Mouse (Mus musculus): ENCODE data around the gene Unc5cl.
"Not testable (repeated sequence)": the region's sequence is repeated elsewhere in the genome, so short reads cannot be mapped to it uniquely, and the experiment has no call there.

Gene Unc5cl

GRCm38 (mm10) chr17:48467395-48468231 lies 12.9 kb downstream of the Unc5cl start:
- DNase-seq, result peak; percentile 95 to 96

DNA sequence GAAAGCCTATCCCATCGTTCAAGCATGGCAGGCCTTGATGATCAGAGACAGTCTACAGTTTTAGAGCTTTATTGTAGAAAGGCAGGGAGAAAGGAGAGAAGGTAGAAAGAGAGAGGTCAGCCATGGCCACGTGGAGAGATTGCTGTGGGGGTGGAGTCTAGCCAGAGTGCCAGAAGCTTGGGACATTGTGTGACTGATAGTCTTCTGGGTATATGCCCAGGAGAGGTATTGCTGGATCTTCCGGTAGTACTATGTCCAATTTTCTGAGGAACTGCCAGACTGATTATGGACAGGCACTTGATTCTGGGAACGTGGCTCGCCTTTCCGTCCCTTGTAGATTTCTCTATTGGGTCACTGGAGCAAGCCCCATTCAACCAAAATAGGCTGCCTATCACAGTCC lies 19.6 kb downstream of the Unc5cl start:
- DNase-seq, result not testable (repeated sequence)

- no peak for DNase-seq
These were observed 20.7 kb downstream of the Unc5cl start for GRCm38 (mm10) chr17:48475444-48475843.

- DNase-seq, result no peak
These were observed 25.3 kb downstream of the Unc5cl start for GRCm38 (mm10) chr17:48479952-48480351.

GRCm38 (mm10) chr17:48483764-48484163 lies 29.1 kb downstream of the Unc5cl start:
- DNase-seq, result no peak

DNA sequence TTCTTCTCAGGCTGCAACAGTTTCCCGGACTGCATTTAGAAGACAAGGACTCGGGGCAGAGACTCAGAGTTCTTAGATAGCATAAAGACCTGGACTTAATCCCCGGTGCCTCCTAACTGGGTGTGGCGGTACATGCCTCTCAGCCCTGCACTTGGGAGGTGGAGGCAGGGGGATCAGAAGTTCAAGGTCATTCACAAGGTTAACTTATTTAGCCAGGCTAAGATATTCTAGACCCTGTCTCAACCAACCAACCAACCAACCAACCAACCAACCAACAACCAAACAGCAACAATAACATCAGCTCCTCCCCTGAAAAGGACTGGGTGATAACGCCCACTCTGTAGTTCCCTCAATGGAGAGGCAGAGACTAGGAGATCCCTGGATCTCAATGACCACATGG lies 29.5 kb downstream of the Unc5cl start:
- DNase-seq, result no peak

DNA sequence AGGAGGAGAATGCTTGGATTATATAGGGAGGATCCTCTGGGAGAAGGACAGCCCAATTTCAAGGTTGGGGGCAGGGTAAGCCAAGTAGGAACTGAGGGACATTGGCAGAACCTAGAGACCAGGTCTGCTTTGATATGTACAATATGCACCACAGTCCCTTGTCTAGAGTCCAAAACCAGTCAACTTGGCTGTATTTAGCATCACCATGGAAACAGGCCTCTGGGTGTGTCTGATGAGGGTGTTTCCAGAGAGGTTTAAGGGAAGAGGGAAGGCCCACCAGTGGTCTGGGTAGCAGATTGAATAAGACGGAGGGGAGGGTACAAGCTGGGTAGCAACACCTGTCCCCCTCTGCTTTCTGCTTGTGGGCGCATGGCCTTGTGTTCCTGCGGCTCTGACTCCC lies 34.8 kb downstream of the Unc5cl start:
- DNase-seq, result no peak

- DNase-seq, result no peak
These were observed 37.9 kb downstream of the Unc5cl start for GRCm38 (mm10) chr17:48492621-48493020.

DNA sequence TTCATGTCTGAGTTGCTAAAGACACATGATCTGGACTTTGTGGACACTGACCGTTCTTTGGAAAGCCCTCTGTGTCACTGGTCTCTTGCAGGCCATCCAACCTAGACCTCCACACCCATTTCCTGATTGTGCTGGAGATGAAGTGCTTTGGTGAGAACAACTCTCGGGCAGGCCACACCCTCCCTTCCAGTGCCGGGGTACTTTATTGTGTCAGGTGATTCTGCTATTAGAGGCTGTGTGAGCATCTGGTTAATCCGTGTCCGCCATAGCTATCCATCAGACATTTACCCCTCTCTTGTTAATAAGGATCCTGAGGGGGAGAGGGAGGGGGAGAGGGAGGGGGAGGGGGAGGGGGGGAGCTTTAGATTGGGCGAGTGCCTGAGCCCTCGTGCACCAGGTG lies 38.9 kb downstream of the Unc5cl start:
- no peak for DNase-seq

DNA sequence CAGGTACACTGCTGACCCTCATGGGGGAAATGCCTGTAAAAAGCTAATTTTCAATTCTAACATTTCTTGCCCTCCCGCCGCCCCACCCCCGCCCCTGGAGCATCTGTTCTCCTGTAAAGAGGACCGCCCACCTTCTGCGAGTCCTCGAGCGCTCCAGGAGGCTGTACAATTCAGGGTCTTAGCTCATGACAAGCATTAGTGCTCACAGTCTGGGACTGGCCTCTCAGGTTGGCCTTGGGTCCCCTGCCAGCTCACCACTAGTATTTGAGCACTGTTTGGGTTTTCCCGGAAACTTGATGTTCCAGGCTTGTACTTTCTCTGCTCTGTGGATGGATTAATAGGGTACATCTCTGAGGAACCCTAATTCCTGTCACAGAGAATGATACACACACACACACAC lies 39.3 kb downstream of the Unc5cl start:
- DNase-seq, result no peak

GRCm38 (mm10) chr17:48497986-48498385 lies 43.3 kb downstream of the Unc5cl start:
- DNase-seq, result no peak

- DNase-seq, result peak in 1 of 2 experiments; percentile 22
These were observed 46.2 kb downstream of the Unc5cl start for GRCm38 (mm10) chr17:48500846-48501445.

DNA sequence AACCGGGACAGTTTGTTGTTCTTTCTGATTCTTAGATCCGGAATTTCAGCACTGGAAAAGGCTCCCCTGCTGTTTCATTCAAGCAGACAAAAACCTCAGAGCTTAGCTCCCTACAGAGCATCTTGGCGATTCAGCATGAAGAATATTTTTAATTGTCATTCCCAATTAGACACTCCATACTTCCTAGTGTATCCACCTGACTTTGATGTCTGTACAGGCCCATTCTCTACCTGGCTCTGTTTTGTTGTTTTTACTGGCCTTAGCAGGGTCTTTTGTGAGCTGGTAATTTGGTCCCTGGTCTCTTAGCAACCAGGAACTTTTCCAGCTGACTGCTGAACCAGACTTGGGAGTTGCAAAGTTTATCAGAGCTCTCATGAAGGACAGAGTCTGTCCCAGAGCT lies 50.3 kb downstream of the Unc5cl start:
- no peak for DNase-seq

DNA sequence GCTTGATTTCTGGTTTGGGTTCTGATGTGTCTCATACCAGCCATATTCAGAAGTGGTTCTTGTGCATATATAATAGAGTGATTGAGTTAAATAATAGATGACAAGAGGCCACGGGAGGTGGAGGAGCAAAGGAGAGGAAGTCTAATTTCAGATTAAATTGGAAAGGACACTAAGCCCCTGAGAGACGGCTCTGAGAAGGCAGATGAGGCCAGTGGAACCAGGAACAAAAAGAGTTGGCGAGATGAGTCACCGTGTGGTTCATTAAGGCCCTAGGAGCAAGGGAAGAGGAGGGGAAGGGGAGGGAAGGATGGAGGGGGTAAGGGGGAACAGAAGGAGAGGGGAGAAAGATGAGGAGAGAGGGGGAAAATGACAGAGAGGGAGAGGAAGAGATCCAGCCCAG lies 52.3 kb downstream of the Unc5cl start:
- no peak for DNase-seq

GRCm38 (mm10) chr17:48509596-48509995 lies 54.9 kb downstream of the Unc5cl start:
- DNase-seq, result no peak

DNA sequence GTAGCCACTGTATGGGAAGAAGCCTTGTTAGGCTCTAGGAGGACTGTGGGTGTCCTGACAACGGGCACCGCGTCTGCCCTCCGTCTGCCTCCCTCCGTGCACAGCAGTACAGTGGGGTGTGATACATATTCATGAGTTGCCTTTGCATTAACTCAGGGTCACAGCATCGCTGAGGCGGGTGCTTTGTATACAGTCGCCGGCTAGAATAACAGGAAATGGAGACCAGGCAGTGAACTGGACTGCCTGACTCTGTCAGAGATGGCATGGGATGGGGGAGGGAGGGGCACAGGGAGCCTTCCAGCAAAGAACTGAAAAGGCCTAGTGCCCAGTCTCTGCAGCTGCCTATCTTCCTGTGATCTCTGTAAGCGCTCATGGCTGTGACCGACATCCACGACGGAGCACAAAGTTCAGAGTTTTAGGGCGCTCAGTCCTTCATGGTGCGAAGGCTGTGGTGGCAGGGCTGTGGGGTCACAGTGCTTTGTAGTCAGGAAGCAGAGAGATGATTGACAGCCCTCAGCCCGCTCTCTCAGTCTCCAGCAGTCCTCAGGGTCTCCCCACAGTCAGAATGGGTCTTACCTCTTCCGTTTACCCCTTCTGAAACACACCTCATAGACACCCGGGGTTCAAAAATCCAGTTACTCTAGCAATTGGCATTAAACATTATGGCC lies 58.0 kb downstream of the Unc5cl start:
- DNase-seq, result no peak

- DNase-seq, result no peak
These were observed 59.9 kb downstream of the Unc5cl start for GRCm38 (mm10) chr17:48514613-48515012.

DNA sequence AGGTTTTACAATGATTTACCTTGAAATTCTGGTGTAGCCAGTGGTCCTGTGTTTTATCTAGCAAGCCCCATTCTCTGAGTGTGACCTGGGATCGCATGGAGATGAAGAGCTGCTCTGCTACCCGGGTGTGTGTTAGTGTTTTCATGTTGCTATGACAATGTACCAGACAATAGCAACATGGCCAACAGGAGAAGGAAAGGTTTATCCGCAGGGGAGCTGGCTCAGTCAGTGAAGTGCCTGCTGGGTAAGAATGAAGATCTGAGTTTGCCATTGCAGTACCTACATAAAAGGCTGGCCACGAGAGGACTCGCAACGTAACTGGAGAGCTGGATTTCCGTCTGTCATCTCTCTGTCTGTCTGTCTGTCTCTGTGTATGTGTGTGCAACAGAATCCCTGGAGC lies 64.3 kb downstream of the Unc5cl start:
- no peak for DNase-seq

DNA sequence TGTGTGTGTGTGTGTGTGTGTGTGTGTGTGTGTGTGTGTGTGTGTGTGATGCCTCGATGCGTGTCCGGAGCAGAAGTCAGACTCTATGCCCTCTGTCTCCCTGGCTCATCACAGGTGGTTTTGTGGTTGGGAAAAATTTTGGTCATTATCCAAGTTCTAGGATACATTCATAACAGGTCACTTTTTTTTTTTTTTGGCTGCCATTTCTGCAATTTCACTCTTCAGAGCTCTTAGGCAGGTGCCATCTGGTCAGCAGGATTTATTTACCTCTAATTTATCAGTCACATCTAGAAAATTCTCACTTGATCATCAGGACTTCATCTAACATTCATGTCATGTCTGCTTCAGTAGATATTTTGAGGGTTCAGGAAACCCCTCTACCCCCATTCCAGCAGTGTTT lies 65.7 kb downstream of the Unc5cl start:
- DNase-seq, result no peak

DNA sequence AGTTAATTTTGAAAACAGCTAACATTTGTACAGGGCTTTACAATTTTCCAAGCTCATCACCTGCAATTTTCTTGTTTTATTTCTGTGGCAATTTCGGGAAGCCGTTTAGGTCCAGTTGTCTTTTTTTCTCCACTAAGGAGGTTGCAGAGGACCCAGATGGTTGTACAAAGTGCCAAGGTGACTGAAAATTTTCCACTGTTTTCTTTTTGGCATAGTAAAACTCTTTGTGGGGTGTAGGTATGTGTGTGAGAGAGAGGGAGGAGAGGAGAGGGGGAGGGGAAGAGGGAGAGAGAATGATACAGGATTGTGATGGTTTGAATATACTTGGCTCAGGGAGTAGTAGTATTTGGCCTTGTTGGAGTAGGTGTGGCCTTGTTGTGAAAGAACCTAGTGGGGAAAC lies 68.4 kb downstream of the Unc5cl start:
- no peak for DNase-seq

DNA sequence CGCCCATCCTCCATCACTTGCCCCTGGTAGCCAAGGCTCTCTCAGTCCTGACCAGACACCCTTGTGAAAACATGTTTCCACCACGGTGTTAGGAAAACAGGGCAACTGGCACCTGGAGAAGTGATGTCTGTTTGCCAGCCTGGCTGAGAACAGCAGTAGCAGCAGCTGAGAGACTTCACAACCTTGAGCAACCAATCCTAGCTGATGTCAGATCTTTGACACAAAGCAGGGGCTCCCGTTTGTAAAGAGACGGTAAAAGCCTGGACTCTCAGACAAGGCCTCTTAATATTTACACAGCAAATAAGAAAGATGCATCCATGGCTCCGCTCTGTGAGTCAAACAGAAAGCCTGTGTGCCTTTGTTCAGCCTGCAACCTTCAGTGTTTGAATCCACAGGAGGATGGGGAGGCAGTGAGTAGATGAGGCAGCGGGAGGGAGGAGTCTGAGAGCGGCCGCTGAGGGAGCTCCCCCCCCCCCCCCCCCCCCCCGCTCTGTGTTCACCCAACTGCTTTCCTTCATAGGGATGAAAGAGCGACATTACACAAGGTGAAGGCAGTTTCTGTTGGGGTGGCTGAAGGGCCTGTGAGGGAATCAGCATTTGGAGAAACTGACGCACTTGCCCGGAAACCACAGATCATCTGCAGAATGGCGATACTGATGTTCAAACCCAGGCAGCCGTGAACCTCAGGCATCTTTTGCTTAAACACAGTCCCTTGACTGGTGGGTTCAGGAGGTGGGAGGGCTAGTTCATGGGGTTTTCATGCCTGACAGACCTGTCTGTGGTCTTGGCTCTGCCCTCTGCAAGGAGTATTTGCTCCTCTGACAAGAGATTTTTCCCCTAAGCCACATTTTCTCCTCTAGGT lies 79.4 kb downstream of the Unc5cl start:
- no peak for DNase-seq

DNA sequence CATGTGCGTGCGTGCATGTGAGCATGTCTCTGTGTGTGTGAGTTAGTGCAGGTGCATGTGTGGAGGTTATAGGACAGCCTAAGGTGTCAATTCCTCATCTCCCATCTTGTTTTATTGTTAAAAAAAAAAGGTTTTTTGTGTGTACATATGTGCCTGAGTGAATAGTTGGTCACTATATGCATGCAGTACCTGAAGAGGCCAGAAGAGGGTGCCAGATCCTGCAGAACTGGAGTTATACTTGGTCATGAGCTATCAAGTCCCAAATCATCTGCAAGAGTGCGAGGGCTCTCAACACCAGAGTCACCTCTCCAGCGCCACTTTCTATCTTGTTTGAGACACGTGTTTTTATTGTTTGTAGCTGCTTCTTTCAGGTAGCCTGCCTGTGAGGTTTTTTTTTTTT lies 83.6 kb downstream of the Unc5cl start:
- DNase-seq, result peak; percentile 68 to 79

- no peak for DNase-seq
These were observed 84.6 kb downstream of the Unc5cl start for GRCm38 (mm10) chr17:48539326-48539725.

Measured in cerebellum, postnatal 14 days (tissue).